Mouse (Mus musculus) ovary, postnatal 10 days (tissue): Measurements from ENCODE around the gene Relt.
A peak's percentile ranks its signal among the peaks of the same experiment; 100 is the strongest.
"Not testable (repeated sequence)": the region's sequence is repeated elsewhere in the genome, so short reads cannot be mapped to it uniquely, and the experiment has no call there.

Source experiments
- DNase-seq: peaks from one replicate; pipeline ENCODE4 v3.0.0; 2022; ENCODE audit warnings: low spot score

Gene Relt

GRCm38 (mm10) chr7:100875822-100876221 lies 12.6 kb upstream of the Relt start:
- no peak for DNase-seq

- no peak for DNase-seq
These were observed 10.0 kb upstream of the Relt start for GRCm38 (mm10) chr7:100873197-100873596.

- no peak for DNase-seq
These were observed 8.6 kb upstream of the Relt start for GRCm38 (mm10) chr7:100871892-100872291.

- no peak for DNase-seq
These were observed 8.1 kb upstream of the Relt start for GRCm38 (mm10) chr7:100871355-100871754.

- no peak for DNase-seq
These were observed 6.8 kb upstream of the Relt start for GRCm38 (mm10) chr7:100869877-100870629.

- no peak for DNase-seq
These were observed 5.3 kb upstream of the Relt start for GRCm38 (mm10) chr7:100868551-100868950.

- no peak for DNase-seq
These were observed 4.3 kb upstream of the Relt start for GRCm38 (mm10) chr7:100867561-100867960.

- no peak for DNase-seq
These were observed 3.4 kb upstream of the Relt start for GRCm38 (mm10) chr7:100866675-100867074.

GRCm38 (mm10) chr7:100862353-100862752 lies 893 bp downstream of the Relt start:
- DNase-seq, result no peak

GRCm38 (mm10) chr7:100861209-100861608 lies 2.0 kb downstream of the Relt start:
- no peak for DNase-seq

GRCm38 (mm10) chr7:100860450-100860849 lies 2.8 kb downstream of the Relt start:
- DNase-seq, result no peak

- DNase-seq, result no peak
These were observed 7.3 kb downstream of the Relt start for GRCm38 (mm10) chr7:100855795-100856573.

GRCm38 (mm10) chr7:100855300-100855699 lies 7.9 kb downstream of the Relt start:
- DNase-seq, result no peak

- no peak for DNase-seq
These were observed 8.4 kb downstream of the Relt start for GRCm38 (mm10) chr7:100854861-100855260.

- no peak for DNase-seq
These were observed 9.0 kb downstream of the Relt start for GRCm38 (mm10) chr7:100854137-100854814.

GRCm38 (mm10) chr7:100853396-100853795 lies 9.8 kb downstream of the Relt start:
- no peak for DNase-seq

GRCm38 (mm10) chr7:100851481-100852356 lies 11.5 kb downstream of the Relt start:
- no peak for DNase-seq

- DNase-seq, result no peak
These were observed 13.7 kb downstream of the Relt start for GRCm38 (mm10) chr7:100849508-100849907.

- peak; percentile 41 for DNase-seq
These were observed 14.5 kb downstream of the Relt start for GRCm38 (mm10) chr7:100848744-100849143.

GRCm38 (mm10) chr7:100847131-100847530 lies 16.1 kb downstream of the Relt start:
- no peak for DNase-seq

- not testable (repeated sequence) for DNase-seq
These were observed 17.2 kb downstream of the Relt start for GRCm38 (mm10) chr7:100846033-100846432.

- DNase-seq, result no peak
These were observed 17.8 kb downstream of the Relt start for GRCm38 (mm10) chr7:100845412-100845811.
